Mouse (Mus musculus) cerebellum, adult 2 months (tissue): ENCODE results near the gene Olfr916. TPM values are rescaled to one million over a fixed set of nuclear protein-coding genes. Genes with fewer than 3 reads are reported as not detected.

Experiments
- DNase-seq, 2 experiments: peaks; one replicate each; pipeline ENCODE4 v3.0.0; 2021
- H3K27ac ChIP-seq: fragments of 200-500 bp; 2 replicates; pipeline ENCODE4 v1.5.1; 2012; ENCODE audit warnings: low read length, control low read depth, inconsistent platforms; ENCODE audit not compliant: insufficient read depth
- H3K27me3 ChIP-seq: fragments of 200-500 bp; 2 replicates; pipeline ENCODE4 v1.6.1; 2012; ENCODE audit warnings: inconsistent platforms, mild to moderate bottlenecking, low read length, moderate library complexity; ENCODE audit not compliant: control insufficient read depth, insufficient read depth
- H3K4me1 ChIP-seq: fragments of 200-500 bp; 2 replicates; pipeline ENCODE4 v1.6.1; 2011; ENCODE audit warnings: low read length; ENCODE audit not compliant: control insufficient read depth, insufficient read depth
- H3K4me3 ChIP-seq: fragments of 200-500 bp; replicated peaks from 2 replicates; pipeline ENCODE3; 2011; ENCODE audit warnings: mild to moderate bottlenecking, low read depth, low read length, control low read depth; ENCODE audit not compliant: insufficient read depth
- CTCF ChIP-seq: fragments of 200-500 bp; IDR thresholded peaks from 2 replicates; pipeline ENCODE4 v1.5.1; 2011; ENCODE audit warnings: low read depth, mild to moderate bottlenecking, control low read depth, low read length, moderate library complexity, borderline replicate concordance; ENCODE audit not compliant: insufficient read depth
- POLR2A ChIP-seq: fragments of 200-500 bp; IDR thresholded peaks from 2 replicates; pipeline ENCODE4 v1.6.1; 2011; ENCODE audit warnings: low read length, control low read depth, borderline replicate concordance; ENCODE audit not compliant: insufficient read depth
- WGBS: fragments of 180-500 bp; shearing (Covaris S2); methylation state at CpG from one replicate; pipeline ENCODE4 v1.1.7; 2018; 5-methylcytosine and 5-hydroxymethylcytosine counted together
- polyA plus RNA-seq: library from polyadenylated mRNA; depleted of rRNA; stranded (reverse); fragments of >200 nt; gene quantifications from 2 replicates; pipeline ENCODE4 v1.2.3, GENCODE M21; 2012; rRNA removed

Olfr916 gene
- not detected in 2 replicates for polyA plus RNA-seq

- Histone ChIP-seq H3K27me3 (no peaks in the 10 kb centered on the region), H3K27ac (no peak within 1 kb of the TSS), H3K4me1 (no peaks in the 10 kb centered on the region), H3K4me3 (no peak within 1 kb of the TSS)
- TF ChIP-seq CTCF (no peak), POLR2A (no peak)
- 52% methylated on average over 1 of the region's 1 CpGs for WGBS
- DNase-seq: no peak
These were observed at the start of gene Olfr916 for GRCm38 (mm10) chr9:38659775-38660174. Gene Olfr916 (minus strand): TSS chr9:38659875.

GRCm38 (mm10) chr9:38674501-38674900, 14.8 kb upstream of the Olfr916 start, which contains the start of gene Olfr918:
Gene Olfr918 (minus strand): TSS chr9:38674601.
- no peaks in the 10 kb centered on the region for H3K27me3 ChIP-seq
- no peak within 1 kb of the TSS for H3K27ac ChIP-seq
- no peak for DNase-seq
- TF ChIP-seq CTCF (no peak), POLR2A (no peak)
- WGBS: 80% methylated on average over 2 of the region's 2 CpGs
- no peak within 1 kb of the TSS for H3K4me3 ChIP-seq
- H3K4me1 ChIP-seq: no peaks in the 10 kb centered on the region

GRCm38 (mm10) chr9:38672887-38673286, 13.2 kb upstream of the Olfr916 start:
- H3K27ac ChIP-seq: no peak overlapping the region
- no peak for TF ChIP-seq CTCF
- TF ChIP-seq POLR2A: no peak
- 75% methylated on average over 2 of the region's 2 CpGs for WGBS

GRCm38 (mm10) chr9:38665742-38666141, 6.1 kb upstream of the Olfr916 start, which contains the start of gene Olfr917:
Gene Olfr917 (minus strand): TSS chr9:38665842.
- H3K27ac ChIP-seq: no peak within 1 kb of the TSS
- H3K4me3 ChIP-seq: no peak within 1 kb of the TSS
- 100% methylated on average over 1 of the region's 1 CpGs for WGBS
- TF ChIP-seq CTCF (no peak), POLR2A (no peak)
- H3K27me3 ChIP-seq: no peaks in the 10 kb centered on the region
- no peak for DNase-seq
- H3K4me1 ChIP-seq: no peaks in the 10 kb centered on the region

More at GRCm38 (mm10) chr9:38672887-38673286, 13.2 kb upstream of the Olfr916 start:
- H3K27me3 ChIP-seq: no peaks in the 10 kb centered on the region
- H3K4me1 ChIP-seq: no peaks in the 10 kb centered on the region
- DNase-seq: no peak
- no peak overlapping the region for H3K4me3 ChIP-seq

- TF ChIP-seq CTCF: no peak
- TF ChIP-seq POLR2A: no peak
- no peak overlapping the region for H3K27ac ChIP-seq
- no peak for DNase-seq
- H3K27me3 ChIP-seq: no peaks in the 10 kb centered on the region
- no peak overlapping the region for H3K4me3 ChIP-seq
- no peaks in the 10 kb centered on the region for H3K4me1 ChIP-seq
- WGBS: 78% methylated on average over 4 of the region's 4 CpGs
These were observed 27.3 kb downstream of the Olfr916 start for GRCm38 (mm10) chr9:38632406-38632805.

Other genes with a start within 250 kb of the Olfr916 start
- gene Olfr901, start 230.4 kb downstream of the Olfr916 start, polyA plus RNA-seq: not detected in 2 replicates
- gene Olfr902, start 212.2 kb downstream of the Olfr916 start, polyA plus RNA-seq: not detected in 2 replicates
- gene Olfr904, start 196.7 kb downstream of the Olfr916 start, polyA plus RNA-seq: not detected in 2 replicates
- not detected in 2 replicates for gene Olfr905, start 188.8 kb downstream of the Olfr916 start, polyA plus RNA-seq
- gene Olfr906, start 172.8 kb downstream of the Olfr916 start, polyA plus RNA-seq: not detected in 2 replicates
- gene Olfr907, start 164.1 kb downstream of the Olfr916 start, polyA plus RNA-seq: not detected in 2 replicates
- not detected in 2 replicates for gene Olfr911-ps1, start 138.3 kb downstream of the Olfr916 start, polyA plus RNA-seq
- gene Olfr910, start 122.0 kb downstream of the Olfr916 start, polyA plus RNA-seq: not detected in 2 replicates
- not detected in 2 replicates for gene Olfr912, start 79.7 kb downstream of the Olfr916 start, polyA plus RNA-seq
- gene Olfr913, start 67.1 kb downstream of the Olfr916 start, polyA plus RNA-seq: not detected in 2 replicates
- gene Olfr914, start 54.8 kb downstream of the Olfr916 start, polyA plus RNA-seq: not detected in 2 replicates
- not detected in 2 replicates for gene Olfr917, start 6.0 kb upstream of the Olfr916 start, polyA plus RNA-seq
- not detected in 2 replicates for gene Olfr918, start 14.7 kb upstream of the Olfr916 start, polyA plus RNA-seq
- not detected in 2 replicates for gene Olfr919, start 43.8 kb upstream of the Olfr916 start, polyA plus RNA-seq
- gene Vwa5a, start 58.4 kb upstream of the Olfr916 start, polyA plus RNA-seq: 8.1 and 8.4 TPM in 2 replicates
- gene Olfr920, start 92.4 kb upstream of the Olfr916 start, polyA plus RNA-seq: 0.20 and 0.24 TPM in 2 replicates
- gene Olfr921, start 113.2 kb upstream of the Olfr916 start, polyA plus RNA-seq: 0.06 and 0.18 TPM in 2 replicates
- 0.52 and 0.57 TPM in 2 replicates for gene Olfr922, start 154.7 kb upstream of the Olfr916 start, polyA plus RNA-seq
- 0.30 and 0.39 TPM in 2 replicates for gene Olfr923, start 166.7 kb upstream of the Olfr916 start, polyA plus RNA-seq
- 0.05 TPM in 1 of 2 replicates, not detected in the other for gene Olfr924, start 184.6 kb upstream of the Olfr916 start, polyA plus RNA-seq
- gene Olfr26, start 195.2 kb upstream of the Olfr916 start, polyA plus RNA-seq: not detected in 2 replicates
- gene Olfr926, start 217.3 kb upstream of the Olfr916 start, polyA plus RNA-seq: 0.10 TPM in 1 of 2 replicates, not detected in the other